Mouse (Mus musculus): ENCODE results near the gene Dmap1.
A peak's percentile ranks its signal among the peaks of the same experiment; 100 is the strongest.

Gene Dmap1

DNA sequence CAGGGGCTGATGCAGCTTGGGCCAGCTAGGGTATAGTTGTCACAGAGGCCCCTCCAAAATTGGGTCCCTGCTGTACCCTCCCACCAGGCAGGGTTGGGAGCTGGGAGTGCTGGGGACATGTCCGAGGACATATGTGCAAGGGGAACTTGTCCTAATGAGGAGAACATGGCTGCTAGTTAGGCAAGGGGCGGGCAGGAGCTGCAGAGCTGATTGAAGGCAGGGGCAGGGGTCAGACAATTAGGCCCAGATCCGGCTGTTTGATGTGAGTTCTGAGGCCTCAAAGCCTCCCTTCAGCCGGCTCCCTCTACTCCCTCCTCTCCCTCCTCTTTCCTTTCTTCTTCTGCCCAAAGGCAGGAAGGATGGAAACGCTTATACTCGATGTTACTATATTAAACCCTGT lies 25.1 kb downstream of the Dmap1 start:
- DNase-seq (ENCODE audit: low read depth, low spot score), result no peak

DNA sequence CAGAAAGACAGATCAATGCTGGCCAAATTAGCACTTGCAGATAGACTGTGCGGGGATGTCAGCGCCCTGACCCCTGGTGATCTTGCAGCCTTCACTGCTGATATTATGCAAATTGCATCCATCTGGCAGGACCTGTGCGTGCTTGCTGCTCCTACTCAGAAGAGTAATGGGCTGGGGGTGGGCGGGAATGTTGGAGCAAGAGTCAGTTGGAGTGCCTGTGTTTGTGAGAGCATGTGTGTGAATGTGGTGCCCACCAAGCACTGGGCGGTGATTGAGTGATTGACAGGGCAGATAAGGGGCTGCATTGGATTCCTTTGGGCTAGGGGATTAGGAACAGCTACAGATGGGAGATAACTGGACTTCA lies 26.6 kb downstream of the Dmap1 start:
- DNase-seq (ENCODE audit: low read depth, low spot score), result no peak

GRCm38 (mm10) chr4:117654703-117655499 lies 27.2 kb downstream of the Dmap1 start:
- DNase-seq (ENCODE audit: low read depth, low spot score), result no peak

GRCm38 (mm10) chr4:117654016-117654702 lies 27.9 kb downstream of the Dmap1 start:
- DNase-seq (ENCODE audit: low read depth, low spot score), result no peak

DNA sequence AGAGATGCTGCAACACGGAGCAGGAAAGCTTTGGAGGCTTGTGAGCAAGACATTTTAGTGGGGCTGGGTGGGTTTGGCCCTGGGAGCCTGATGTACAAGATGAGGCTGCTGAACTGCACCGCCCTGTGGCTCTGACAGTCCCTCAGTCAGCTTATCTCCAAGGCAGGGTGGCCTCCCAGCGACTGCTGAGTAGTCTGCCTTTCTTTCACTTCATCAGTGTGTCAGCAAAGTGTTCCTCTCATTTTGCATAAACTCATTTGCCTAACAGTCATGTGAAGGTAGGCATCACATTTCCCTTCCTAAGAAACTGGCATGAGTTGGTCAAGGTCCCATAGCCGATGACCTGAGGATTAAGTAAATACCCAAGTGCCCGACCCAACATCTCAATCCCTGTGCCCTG lies 29.3 kb downstream of the Dmap1 start:
- DNase-seq (ENCODE audit: low read depth, low spot score), result peak; percentile 49

- no peak for DNase-seq (ENCODE audit: low read depth, low spot score)
These were observed 30.4 kb downstream of the Dmap1 start for GRCm38 (mm10) chr4:117651626-117652101.

DNA sequence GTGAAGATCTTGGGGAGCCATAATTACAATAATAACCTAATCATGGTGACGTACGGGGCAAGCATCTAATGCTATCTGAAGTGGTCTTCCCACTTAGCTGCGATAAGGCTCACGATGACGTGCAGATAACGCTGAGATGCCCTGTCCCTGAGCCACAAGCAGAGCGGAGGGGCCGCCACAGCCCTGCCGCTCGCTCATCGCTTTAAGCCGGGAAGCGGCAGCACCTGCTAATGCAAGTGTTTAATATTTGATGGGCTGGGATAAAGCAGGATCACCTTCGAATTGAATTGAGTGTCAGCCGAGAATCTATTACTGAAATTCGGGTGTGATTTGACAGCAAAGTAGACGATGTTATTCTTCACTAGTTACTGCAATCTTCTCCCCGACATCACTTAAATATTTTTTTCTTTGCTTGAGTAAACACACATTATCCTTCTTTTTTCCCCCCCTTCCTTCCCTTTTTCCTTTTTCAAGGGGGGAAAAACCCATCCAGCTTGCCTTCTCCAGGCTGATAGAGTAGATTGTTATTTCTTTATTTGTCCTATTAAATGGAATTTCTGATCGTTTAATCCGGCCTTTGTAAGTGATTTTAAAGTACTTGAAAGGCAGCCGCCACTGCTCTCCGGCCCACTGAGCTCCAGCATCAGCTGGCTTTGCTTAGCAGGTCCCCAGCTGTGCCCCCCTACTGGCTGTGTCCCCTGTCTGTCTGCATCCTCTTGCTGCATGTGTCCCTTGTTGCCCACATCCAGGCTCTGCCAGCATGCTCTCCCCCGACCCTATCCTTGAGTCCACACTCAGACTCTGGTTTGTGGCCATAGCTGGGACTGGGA lies 34.9 kb downstream of the Dmap1 start:
- DNase-seq (ENCODE audit: low read depth, low spot score), result no peak

- DNase-seq (ENCODE audit: low read depth, low spot score), result no peak
These were observed 35.6 kb downstream of the Dmap1 start for GRCm38 (mm10) chr4:117646496-117646895.

GRCm38 (mm10) chr4:117645859-117646258 lies 36.2 kb downstream of the Dmap1 start:
- no peak for DNase-seq (ENCODE audit: low read depth, low spot score)

- DNase-seq (ENCODE audit: low read depth, low spot score), result no peak
These were observed 37.0 kb downstream of the Dmap1 start for GRCm38 (mm10) chr4:117645031-117645435.

- DNase-seq (ENCODE audit: low read depth, low spot score), result no peak
These were observed 40.3 kb downstream of the Dmap1 start for GRCm38 (mm10) chr4:117641804-117642203.

GRCm38 (mm10) chr4:117640925-117641703 lies 41.0 kb downstream of the Dmap1 start:
- DNase-seq (ENCODE audit: low read depth, low spot score), result no peak

DNA sequence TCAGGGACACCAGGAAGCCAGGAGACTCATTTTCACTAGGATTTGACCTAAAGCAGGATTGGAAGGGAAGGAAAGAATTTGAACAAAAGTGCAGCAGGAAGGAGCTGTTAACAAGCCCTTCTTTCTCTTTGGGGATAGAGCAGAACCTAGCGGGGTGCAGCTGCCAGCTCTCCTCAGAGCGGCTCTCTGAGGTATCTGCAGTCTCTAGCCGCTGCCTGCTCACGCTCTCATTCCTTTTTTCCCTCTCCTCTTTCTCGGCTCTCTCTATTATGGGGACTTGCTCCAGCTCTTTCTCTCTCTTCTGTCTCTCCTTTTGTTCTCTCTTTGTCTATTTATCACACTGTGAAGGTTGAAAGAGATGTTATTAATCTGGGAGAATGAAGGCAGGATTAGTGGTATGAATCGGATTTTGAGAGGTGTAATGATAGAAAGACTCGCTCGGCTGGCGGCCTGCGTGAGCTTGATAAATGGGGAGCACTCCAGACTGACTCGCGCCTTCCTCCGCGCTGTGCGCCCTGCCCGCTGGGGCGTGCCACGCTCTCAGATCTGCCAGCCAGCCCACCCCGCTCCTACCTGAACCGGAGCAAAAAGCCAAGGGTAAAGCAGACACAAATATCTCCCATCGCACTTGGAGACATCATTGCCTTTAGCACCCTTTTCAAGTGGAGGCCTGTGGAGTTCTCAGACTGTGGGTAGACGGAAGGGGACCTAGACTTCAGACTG lies 45.0 kb downstream of the Dmap1 start:
- DNase-seq (ENCODE audit: low read depth, low spot score), result no peak

DNA sequence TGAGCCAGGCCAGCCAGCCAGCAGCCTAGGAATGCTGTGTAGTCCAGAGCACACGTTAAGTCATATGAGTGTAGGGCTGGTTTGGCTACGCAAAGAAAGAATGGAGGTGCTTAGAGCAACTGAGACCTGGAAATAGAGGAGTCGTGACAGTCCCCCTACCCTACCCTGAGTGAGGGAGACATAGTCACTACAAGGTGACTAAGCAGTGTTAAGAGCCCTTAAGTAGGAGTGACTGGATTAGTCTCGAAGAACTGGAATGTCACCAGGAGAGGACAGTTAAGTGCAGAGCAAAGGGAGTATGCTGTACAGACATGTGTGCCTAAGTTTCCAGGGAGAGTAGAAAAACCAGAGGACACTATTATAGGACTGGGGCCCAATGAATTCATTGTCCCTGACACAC lies 45.9 kb downstream of the Dmap1 start:
- no peak for DNase-seq (ENCODE audit: low read depth, low spot score)

GRCm38 (mm10) chr4:117634642-117635041 lies 47.4 kb downstream of the Dmap1 start:
- no peak for DNase-seq (ENCODE audit: low read depth, low spot score)

GRCm38 (mm10) chr4:117633527-117633926 lies 48.5 kb downstream of the Dmap1 start:
- no peak for DNase-seq (ENCODE audit: low read depth, low spot score)

DNA sequence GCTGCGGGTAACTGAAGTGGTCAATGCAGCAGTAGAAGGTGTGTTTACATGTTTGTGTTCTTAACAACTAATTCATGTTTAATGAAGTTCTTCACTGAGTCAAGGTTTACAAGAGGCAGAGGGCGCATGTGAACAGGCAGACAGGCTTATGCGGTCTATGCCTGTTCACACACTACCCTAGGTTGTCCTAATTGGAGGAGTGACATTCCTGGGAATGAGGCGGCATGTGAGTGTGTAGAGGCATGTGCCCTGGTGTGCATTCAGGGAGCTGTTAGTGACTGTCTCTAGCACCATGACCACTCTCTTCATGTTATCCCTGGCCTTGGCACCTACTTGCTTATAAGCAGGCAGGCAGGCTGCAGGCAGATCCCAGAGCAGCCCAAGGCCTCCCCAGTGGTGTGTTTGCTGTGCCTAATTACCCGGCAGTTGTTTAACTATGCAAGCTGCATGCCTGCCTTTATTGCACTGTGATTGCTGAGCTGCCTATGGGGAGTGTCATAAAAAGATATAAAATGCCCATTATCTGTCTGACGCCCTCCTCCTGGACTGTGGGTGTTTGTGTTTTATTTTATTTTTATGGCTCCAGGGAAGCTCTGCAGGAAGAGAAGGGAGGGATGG lies 51.9 kb downstream of the Dmap1 start:
- DNase-seq (ENCODE audit: low read depth, low spot score), result no peak

DNA sequence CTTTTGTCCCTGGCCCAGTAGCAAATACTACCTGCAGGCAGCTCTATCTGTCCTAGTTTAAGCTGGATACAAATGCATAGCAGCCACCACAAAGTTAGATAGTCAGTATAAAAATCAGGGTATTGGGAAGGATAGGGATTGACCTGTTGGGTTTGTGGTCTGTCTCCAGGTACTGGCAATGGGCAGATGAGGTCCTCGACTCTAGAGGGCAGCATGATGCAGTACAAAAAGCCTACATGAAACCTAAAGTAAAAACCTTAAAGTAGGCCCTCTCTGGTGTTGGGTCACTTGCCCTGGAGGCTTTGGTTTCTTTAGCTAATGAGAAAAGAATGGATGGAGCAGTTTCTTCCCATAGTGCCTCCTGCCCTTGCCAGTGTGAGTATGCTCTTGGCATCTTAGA lies 53.6 kb downstream of the Dmap1 start:
- no peak for DNase-seq (ENCODE audit: low read depth, low spot score)
